In genomic region chr13:107210676-107211075, GRCm38 (mm10) we compare ENCODE assay signal across 18 mouse cellular contexts.
DNase-seq lines count a peak whose midpoint lies in the region; TF ChIP-seq lines count a peak whose summit lies in the region.
"Had no signal": no experiment of that assay in that cellular context is flagged by ENCODE, and none has a peak within 500 bp of the region (broad histone marks: within the 10 kb centered on the region; RNA-seq: fewer than 3 reads in every experiment).

No protein-coding gene starts in this region.

- H3K27me3 ChIP-seq in cerebellum, adult 2 months (ENCODE audit: control insufficient read depth, insufficient read depth, low read length), result no peaks in the 10 kb centered on the region
- H3K27me3 ChIP-seq: embryonic facial prominence, embryonic 13.5 days; forebrain, embryonic 13.5 days; heart, embryonic 12.5 days; hindbrain, embryonic 15.5 days had no signal

- no peak overlapping the region for H3K27ac ChIP-seq in cerebellum, adult 2 months (ENCODE audit: insufficient read depth, low read length)
- H3K27ac ChIP-seq: embryonic facial prominence, embryonic 13.5 days; forebrain, embryonic 13.5 days; hindbrain, embryonic 15.5 days; kidney, postnatal 0 days had no signal

- H3K4me1 ChIP-seq in cerebellum, adult 2 months (ENCODE audit: control insufficient read depth, insufficient read depth, low read length), result peaks cover 5% of the 10 kb centered on the region; the same call in 1 of the 2 replicates

- TF ChIP-seq POLR2A in cerebellum, adult 2 months (IDR thresholded peaks at IDR 0.05; ENCODE audit: borderline replicate concordance, insufficient read depth, low read length), result no peak

- peak; percentile 24 for DNase-seq in cerebellum, adult 11 months
- DNase-seq in cerebellum, postnatal 4 days (ENCODE audit: low spot score in 2 of 2), result no peak
- DNase-seq in cerebellum, adult 2 months, result peak; percentile 51 to 72
- DNase-seq in cerebellum, postnatal 10 days, result peak; percentile 57 to 60
- no peak for DNase-seq in layer of hippocampus, adult 11-12 months (ENCODE audit: low spot score)
- no peak for DNase-seq in adrenal gland, postnatal 14 days
- DNase-seq in MN1 (ENCODE audit: low spot score), result no peak
- DNase-seq: adrenal gland, postnatal 36 days; B cell, adult 2 months; forebrain, postnatal 0 days; gastrocnemius, postnatal 14 days; heart, postnatal 36 days; kidney, adult 8-10 months had no signal

- TF ChIP-seq CTCF in cerebellum, adult 2 months (IDR thresholded peaks at IDR 0.05; ENCODE audit: borderline replicate concordance, insufficient read depth, low read depth, low read length), result no peak

- H3K4me3 ChIP-seq in cerebellum, adult 2 months (replicated peaks; ENCODE audit: insufficient read depth, low read depth, low read length), result no peak overlapping the region
- H3K4me3 ChIP-seq: embryonic facial prominence, embryonic 13.5 days; forebrain, embryonic 13.5 days; heart, embryonic 12.5 days; hindbrain, embryonic 15.5 days had no signal

- 24% methylated on average over 6 of the region's 6 CpGs for WGBS in cerebellum, adult 2 months

Comparison
In these comparisons a context has a peak if more than half of its experiments do, and no peak if none do; other contexts are left out.
1. DNase-seq: peak in cerebellum, adult 11 months (single experiment), cerebellum, adult 2 months (2 of 2) and cerebellum, postnatal 10 days (2 of 2); none in cerebellum, postnatal 4 days (0 of 2), layer of hippocampus, adult 11-12 months (single experiment), adrenal gland, postnatal 14 days (single experiment) and MN1 (single experiment).